Mouse (Mus musculus) intestine, embryonic 15.5 days (tissue): ENCODE measurements around the gene Hdac11. TPM values are rescaled to one million over a fixed set of nuclear protein-coding genes. Genes with fewer than 3 reads are reported as not detected.

Source experiments
- ATAC-seq: fragments of 200-750 bp; cut with Nextera tagmentation; 2 replicates; pipeline ENCODE4 v1.8.0; 2017; ENCODE audit warnings: moderate TSS enrichment, moderate library complexity
- H3K27ac ChIP-seq: fragments of 300-500 bp; sonication (generic); 2 replicates; pipeline ENCODE4 v1.5.1; 2015; ENCODE audit warnings: mild to moderate bottlenecking, inconsistent platforms
- H3K27me3 ChIP-seq: fragments of 300-500 bp; sonication (generic); replicated peaks from 2 replicates; pipeline ENCODE4 v1.6.1; 2015; ENCODE audit warnings: inconsistent platforms
- H3K36me3 ChIP-seq: fragments of 300-500 bp; sonication (generic); 2 replicates; pipeline ENCODE4 v1.6.1; 2015; ENCODE audit warnings: inconsistent platforms
- H3K4me1 ChIP-seq: fragments of 300-500 bp; sonication (generic); replicated peaks from 2 replicates; pipeline ENCODE4 v1.6.1; 2015; ENCODE audit warnings: inconsistent platforms
- H3K4me2 ChIP-seq: fragments of 300-500 bp; sonication (generic); replicated peaks from 2 replicates; pipeline ENCODE4 v1.6.1; 2015; ENCODE audit warnings: mild to moderate bottlenecking, inconsistent platforms
- H3K4me3 ChIP-seq: fragments of 300-500 bp; sonication (generic); replicated peaks from 2 replicates; pipeline ENCODE4 v1.5.1; 2015; ENCODE audit warnings: inconsistent platforms
- H3K9ac ChIP-seq: fragments of 300-500 bp; sonication (generic); 2 replicates; pipeline ENCODE4 v1.6.1; 2015; ENCODE audit warnings: inconsistent platforms
- H3K9me3 ChIP-seq: fragments of 300-500 bp; sonication (generic); 2 replicates; pipeline ENCODE4 v1.6.1; 2016; ENCODE audit warnings: inconsistent platforms
- WGBS: fragments of 180-500 bp; shearing (Covaris S2); methylation state at CpG from one replicate; pipeline ENCODE4 v1.1.7; 2015; 5-methylcytosine and 5-hydroxymethylcytosine counted together
- polyA plus RNA-seq: library from polyadenylated mRNA; unstranded; fragments of >200 nt; fragmentation: Nextera tagmentation; extraction: Ambion mirVana; gene quantifications from 2 replicates; pipeline ENCODE4 v1.2.1, GENCODE M21; 2015

Hdac11 gene
- polyA plus RNA-seq, 1 experiment from 2014 or later: 8.7 TPM

DNA sequence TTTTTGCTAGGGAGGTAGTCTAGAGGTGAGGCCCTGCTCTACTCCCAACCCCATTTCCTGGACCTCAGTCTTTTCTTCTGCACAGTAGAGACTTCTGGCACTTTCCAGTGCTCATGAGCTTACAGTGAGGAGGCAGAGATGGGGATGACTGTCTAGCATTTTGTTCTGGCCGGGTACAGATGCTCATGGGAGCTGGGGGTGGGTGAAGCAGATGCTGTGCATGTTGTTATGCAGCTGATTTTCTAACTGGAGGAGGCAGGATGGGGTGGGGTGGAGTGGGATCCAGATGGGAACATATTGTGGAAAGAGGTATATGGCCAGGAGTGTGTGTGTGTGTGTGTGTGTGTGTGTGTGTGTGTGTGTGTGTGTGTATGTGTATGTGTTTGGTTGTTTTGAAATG is 59.0 kb downstream of the Hdac11 start:
- Histone ChIP-seq H3K9me3 (no peaks in the 10 kb centered on the region), H3K27ac (no peak overlapping the region), H3K36me3 (no peaks in the 10 kb centered on the region), H3K9ac (no peak overlapping the region), H3K4me3 (no peak overlapping the region), H3K4me1 (peaks cover 10% of the 10 kb centered on the region), H3K4me2 (no peak overlapping the region), H3K27me3 (peaks cover 18% of the 10 kb centered on the region)
- 57% methylated on average over 1 of the region's 1 CpGs for WGBS
- ATAC-seq: no peak

DNA sequence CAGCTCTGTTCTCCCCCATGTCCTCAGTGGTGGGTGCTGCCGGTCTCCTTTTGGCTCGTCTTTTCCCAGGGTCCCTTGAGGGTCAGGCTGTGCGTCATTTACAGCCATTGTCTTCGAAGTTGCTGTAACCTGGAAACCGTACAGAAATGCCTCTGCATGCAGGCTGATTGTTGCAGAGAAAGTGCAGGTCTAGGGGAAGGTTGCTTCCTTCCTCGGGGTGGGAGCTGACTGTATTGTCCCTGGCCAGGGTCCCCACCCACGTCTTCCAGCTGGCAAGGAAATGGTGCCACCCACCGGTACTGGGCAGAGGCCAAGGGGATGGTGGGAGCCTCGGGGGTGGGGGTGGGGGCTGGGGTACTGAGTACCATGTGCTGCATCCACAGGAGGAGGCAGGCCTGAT is 62.0 kb downstream of the Hdac11 start:
- Histone ChIP-seq H3K4me2 (no peak overlapping the region), H3K27ac (no peak overlapping the region), H3K9ac (no peak overlapping the region), H3K27me3 (peaks cover 4% of the 10 kb centered on the region), H3K4me3 (no peak overlapping the region), H3K9me3 (no peaks in the 10 kb centered on the region), H3K36me3 (no peaks in the 10 kb centered on the region), H3K4me1 (no peaks in the 10 kb centered on the region)
- ATAC-seq: no peak
- 66% methylated on average over 9 of the region's 9 CpGs for WGBS

DNA sequence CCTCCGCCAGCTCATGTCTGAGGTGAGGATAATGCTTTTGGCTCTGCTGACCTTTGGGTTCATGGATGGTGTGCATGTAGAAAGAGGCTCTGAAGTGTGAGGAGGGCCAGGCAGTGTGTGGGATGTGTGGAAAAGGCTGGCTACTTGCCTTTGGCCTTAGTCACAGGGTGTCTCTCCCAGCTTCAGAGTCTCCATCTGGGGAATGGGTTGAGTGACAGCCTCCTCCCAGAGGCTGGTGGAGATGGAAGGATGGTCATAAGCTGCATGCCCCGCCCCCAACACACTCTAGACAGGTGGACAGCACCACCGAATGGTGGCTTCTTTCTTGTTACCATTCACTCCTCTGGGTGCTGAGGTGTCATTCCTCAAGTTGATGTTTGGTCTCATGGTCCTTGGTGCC is 62.4 kb downstream of the Hdac11 start:
- no peak overlapping the region for H3K27ac ChIP-seq
- 62% methylated on average over 3 of the region's 3 CpGs for whole genome bisulfite sequencing
- no peaks in the 10 kb centered on the region for H3K4me1 ChIP-seq
- H3K4me3 ChIP-seq: no peak overlapping the region
- no peaks in the 10 kb centered on the region for H3K36me3 ChIP-seq
- no peaks in the 10 kb centered on the region for H3K9me3 ChIP-seq
- ATAC-seq: no peak
- H3K9ac ChIP-seq: no peak overlapping the region
- H3K4me2 ChIP-seq: no peak overlapping the region
- H3K27me3 ChIP-seq: no peaks in the 10 kb centered on the region

- H3K4me2 ChIP-seq: no peak overlapping the region
- no peaks in the 10 kb centered on the region for H3K27me3 ChIP-seq
- ATAC-seq: no peak
- no peaks in the 10 kb centered on the region for H3K9me3 ChIP-seq
- no peaks in the 10 kb centered on the region for H3K36me3 ChIP-seq
- H3K9ac ChIP-seq: no peak overlapping the region
- no peaks in the 10 kb centered on the region for H3K4me1 ChIP-seq
- no peak overlapping the region for H3K27ac ChIP-seq
- no peak overlapping the region for H3K4me3 ChIP-seq
Measured at GRCm38 (mm10) chr6:91220062-91220461, 63.6 kb downstream of the Hdac11 start.

- no peaks in the 10 kb centered on the region for H3K27me3 ChIP-seq
- no peak overlapping the region for H3K4me3 ChIP-seq
- H3K4me2 ChIP-seq: no peak overlapping the region
- H3K4me1 ChIP-seq: no peaks in the 10 kb centered on the region
- H3K36me3 ChIP-seq: no peaks in the 10 kb centered on the region
- WGBS: 4% methylated on average over 3 of the region's 3 CpGs
- no peak overlapping the region for H3K9ac ChIP-seq
- ATAC-seq: no peak
- no peaks in the 10 kb centered on the region for H3K9me3 ChIP-seq
- H3K27ac ChIP-seq: no peak overlapping the region
Measured at GRCm38 (mm10) chr6:91221094-91221493, 64.6 kb downstream of the Hdac11 start.

- H3K9ac ChIP-seq: no peak overlapping the region
- H3K27me3 ChIP-seq: no peaks in the 10 kb centered on the region
- H3K4me2 ChIP-seq: no peak overlapping the region
- ATAC-seq: no peak; the same call in 1 of the 2 replicates
- no peaks in the 10 kb centered on the region for H3K36me3 ChIP-seq
- H3K27ac ChIP-seq: no peak overlapping the region
- WGBS: 59% methylated on average over 10 of the region's 10 CpGs
- H3K4me1 ChIP-seq: no peaks in the 10 kb centered on the region
- no peak overlapping the region for H3K4me3 ChIP-seq
- H3K9me3 ChIP-seq: no peaks in the 10 kb centered on the region
Measured at GRCm38 (mm10) chr6:91222694-91223346, 66.4 kb downstream of the Hdac11 start.

Other genes starting within 250 kb of the Hdac11 start
- gene Iqsec1, start 168.0 kb upstream of the Hdac11 start, polyA plus RNA-seq: 8.7 and 11.6 TPM in 2 replicates
- 18.2 and 19.4 TPM in 2 replicates for gene Nup210, start 39.8 kb upstream of the Hdac11 start, polyA plus RNA-seq
- 51.8 and 56.9 TPM in 2 replicates for gene Fbln2, start 55.8 kb downstream of the Hdac11 start, polyA plus RNA-seq